Mouse (Mus musculus): ENCODE data around the gene Apol9b.

DNA sequence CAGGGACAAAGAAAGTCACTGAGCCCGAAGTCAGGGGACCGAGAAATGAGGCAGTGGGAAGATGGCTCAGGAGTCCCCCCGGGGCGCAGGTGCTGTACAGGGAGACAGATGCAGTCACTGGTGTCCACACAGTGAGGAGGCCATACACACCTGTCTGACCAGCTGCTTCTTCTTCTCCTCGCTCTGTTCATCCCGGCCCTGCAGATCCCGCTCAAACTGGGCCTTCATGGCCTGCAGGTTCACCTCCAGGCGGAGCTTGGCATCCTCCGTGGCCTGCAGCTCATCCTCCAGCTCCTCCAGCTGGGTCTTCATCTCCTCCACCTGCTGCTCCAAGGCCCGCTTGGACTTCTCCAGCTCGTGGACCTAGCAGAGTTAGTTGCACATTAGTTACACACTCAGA, 38.1 kb downstream of the Apol9b start:
- no peak for TF ChIP-seq POLR2A (IDR thresholded peaks at IDR 0.05; ENCODE audit: borderline replicate concordance, extremely low read depth, low read depth, low read length)
- TF ChIP-seq CTCF (IDR thresholded peaks at IDR 0.05; ENCODE audit: insufficient read depth, low read length), result no peak

Data from lung, adult 2 months (tissue).